ENCODE assay signal across 18 mouse cellular contexts in genomic region chr2:153393045-153393444, GRCm38 (mm10). TPM values are rescaled to one million over a fixed set of nuclear protein-coding genes. Genes with fewer than 3 reads are reported as not detected.
DNase-seq lines count a peak whose midpoint lies in the region; ATAC-seq and TF ChIP-seq lines count a peak whose summit lies in the region.
"Had no signal": no experiment of that assay in that cellular context is flagged by ENCODE, and none has a peak within 500 bp of the region (broad histone marks: within the 10 kb centered on the region; RNA-seq: fewer than 3 reads in every experiment).

No protein-coding gene starts in this region.

- no peaks in the 10 kb centered on the region for H3K27me3 ChIP-seq in cerebellum, adult 2 months (ENCODE audit: control insufficient read depth, insufficient read depth, low read length)
- H3K27me3 ChIP-seq in heart, embryonic 14.5 days (ENCODE audit: control insufficient read depth, insufficient read depth, low read length): no peaks in the 10 kb centered on the region
- no peaks in the 10 kb centered on the region for H3K27me3 ChIP-seq in kidney, embryonic 14.5 days (ENCODE audit: control insufficient read depth, insufficient read depth, low read length)
- H3K27me3 ChIP-seq in midbrain, embryonic 16.5 days (ENCODE audit: control insufficient read depth, insufficient read depth, low read depth, low read length): no peaks in the 10 kb centered on the region
- H3K27me3 ChIP-seq: embryonic facial prominence, embryonic 13.5 days; liver, embryonic 12.5 days; neural tube, embryonic 13.5 days had no signal

- no peak overlapping the region for H3K4me3 ChIP-seq in cerebellum, adult 2 months (replicated peaks; ENCODE audit: insufficient read depth, low read depth, low read length)
- H3K4me3 ChIP-seq in heart, embryonic 14.5 days (ENCODE audit: control insufficient read depth in 1 of 2, insufficient read depth in 1 of 2, low read depth in 1 of 2, low read length in 2 of 2): no peak overlapping the region
- H3K4me3 ChIP-seq in kidney, embryonic 14.5 days (ENCODE audit: low read length): no peak overlapping the region
- no peak overlapping the region for H3K4me3 ChIP-seq in midbrain, embryonic 16.5 days (ENCODE audit: low read depth, low read length)
- H3K4me3 ChIP-seq: embryonic facial prominence, embryonic 13.5 days; hindbrain, embryonic 10.5 days; liver, embryonic 12.5 days; neural tube, embryonic 13.5 days had no signal

- TF ChIP-seq POLR2A in cerebellum, adult 2 months (IDR thresholded peaks at IDR 0.05; ENCODE audit: borderline replicate concordance, insufficient read depth, low read length): no peak

- H3K27ac ChIP-seq in cerebellum, adult 2 months (ENCODE audit: insufficient read depth, low read length): peak overlapping the region; percentile 27; the same call in 1 of the 2 replicates
- peak overlapping the region; percentile 5 to 44; a peak in 3 of 4 replicates for H3K27ac ChIP-seq in heart, embryonic 14.5 days (replicated peaks in 1 of 2; ENCODE audit: control insufficient read depth in 1 of 2, insufficient read depth in 1 of 2, low read depth in 2 of 2, low read length in 2 of 2)
- H3K27ac ChIP-seq in kidney, embryonic 14.5 days (ENCODE audit: low read depth, low read length): no peak overlapping the region
- no peak overlapping the region for H3K27ac ChIP-seq in midbrain, embryonic 16.5 days (ENCODE audit: low read length)
- H3K27ac ChIP-seq: embryonic facial prominence, embryonic 13.5 days; hindbrain, embryonic 10.5 days; liver, embryonic 12.5 days; neural tube, embryonic 13.5 days had no signal

- peaks cover 70% of the 10 kb centered on the region for H3K36me3 ChIP-seq in heart, embryonic 14.5 days (ENCODE audit: control insufficient read depth, insufficient read depth, low read length)
- H3K36me3 ChIP-seq in kidney, embryonic 14.5 days (ENCODE audit: control insufficient read depth, insufficient read depth, low read length): peaks cover 74% of the 10 kb centered on the region
- peaks cover 37% of the 10 kb centered on the region for H3K36me3 ChIP-seq in midbrain, embryonic 16.5 days (ENCODE audit: control insufficient read depth, insufficient read depth, low read length)

- intact Hi-C loops in left cerebral cortex, postnatal 4 days (cut with DNase I): no loop called here

- ATAC-seq in heart, embryonic 14.5 days (ENCODE audit: insufficient number of reproducible peaks, insufficient read depth, low FRiP score, low read depth): peak; percentile 31
- ATAC-seq in kidney, embryonic 14.5 days (ENCODE audit: low FRiP score, low TSS enrichment): no peak
- no peak for ATAC-seq in midbrain, embryonic 16.5 days
- ATAC-seq in activated CD4-positive, CD25-positive, alpha-beta regulatory T cell, adult 4 months: no peak
- ATAC-seq: liver, embryonic 12.5 days had no signal

- peaks cover 11% of the 10 kb centered on the region; the same call in 1 of the 2 replicates for H3K4me1 ChIP-seq in cerebellum, adult 2 months (ENCODE audit: control insufficient read depth, insufficient read depth, low read length)
- H3K4me1 ChIP-seq in heart, embryonic 14.5 days (ENCODE audit: control insufficient read depth in 2 of 2, insufficient read depth in 2 of 2, low read length in 2 of 2): peaks cover 4 to 8% of the 10 kb centered on the region in 2 experiments
- H3K4me1 ChIP-seq in kidney, embryonic 14.5 days (ENCODE audit: control insufficient read depth, insufficient read depth, low read length): no peaks in the 10 kb centered on the region
- H3K4me1 ChIP-seq in midbrain, embryonic 16.5 days (ENCODE audit: control insufficient read depth, insufficient read depth, low read length): no peaks in the 10 kb centered on the region
- H3K4me1 ChIP-seq: embryonic facial prominence, embryonic 13.5 days; hindbrain, embryonic 10.5 days; neural tube, embryonic 13.5 days had no signal

- peak; percentile 29 for DNase-seq in left cerebral cortex, postnatal 4 days
- DNase-seq in left cerebral cortex, adult 8-10 months (ENCODE audit: low spot score in 2 of 2): no peak
- peak; percentile 70 to 84 for DNase-seq in cerebellum, adult 2 months
- DNase-seq: gastrocnemius, postnatal 14 days; kidney, adult 2 months; layer of hippocampus, postnatal 36 days; lung, embryonic 14.5 days; lung, postnatal 4 days had no signal

- TF ChIP-seq CTCF in cerebellum, adult 2 months (IDR thresholded peaks at IDR 0.05; ENCODE audit: borderline replicate concordance, insufficient read depth, low read depth, low read length): no peak

- H3K4me2 ChIP-seq in heart, embryonic 14.5 days (ENCODE audit: low read length): no peak overlapping the region
- H3K4me2 ChIP-seq in kidney, embryonic 14.5 days (replicated peaks; ENCODE audit: low read depth, low read length): no peak overlapping the region
- H3K4me2 ChIP-seq in midbrain, embryonic 16.5 days (ENCODE audit: low read length): no peak overlapping the region
- H3K4me2 ChIP-seq: embryonic facial prominence, embryonic 13.5 days; liver, embryonic 12.5 days; lung, embryonic 14.5 days; midbrain, embryonic 11.5 days; neural tube, embryonic 13.5 days had no signal

- 8% methylated on average over 10 of the region's 10 CpGs for WGBS in cerebellum, adult 2 months
- WGBS in heart, embryonic 14.5 days: 61% methylated on average over 10 of the region's 10 CpGs
- WGBS in kidney, embryonic 14.5 days: 95% methylated on average over 10 of the region's 10 CpGs
- 94% methylated on average over 10 of the region's 10 CpGs for WGBS in midbrain, embryonic 16.5 days

- no peak overlapping the region for H3K9ac ChIP-seq in heart, embryonic 14.5 days (ENCODE audit: low read length)
- H3K9ac ChIP-seq in kidney, embryonic 14.5 days (ENCODE audit: low read depth, low read length): no peak overlapping the region
- H3K9ac ChIP-seq in midbrain, embryonic 16.5 days (ENCODE audit: low read depth, low read length): no peak overlapping the region
- H3K9ac ChIP-seq: embryonic facial prominence, embryonic 13.5 days; liver, embryonic 12.5 days; lung, embryonic 14.5 days; neural tube, embryonic 13.5 days had no signal

- H3K9me3 ChIP-seq in heart, embryonic 14.5 days (ENCODE audit: control insufficient read depth, low read length): peaks cover 4% of the 10 kb centered on the region
- H3K9me3 ChIP-seq in kidney, embryonic 14.5 days (ENCODE audit: control insufficient read depth, low read length): peaks cover 3% of the 10 kb centered on the region; the same call in 1 of the 2 replicates
- H3K9me3 ChIP-seq in midbrain, embryonic 16.5 days (replicated peaks; ENCODE audit: control insufficient read depth, low read length, poor library complexity, severe bottlenecking): no peaks in the 10 kb centered on the region
- H3K9me3 ChIP-seq: G1E; hindbrain, embryonic 10.5 days had no signal

RNA-seq across cellular contexts. Expression of gene Asxl1, which starts 47.4 kb away (rescaled TPM):
- total RNA-seq in left cerebral cortex, postnatal 4 days (2021): 10 to 100 TPM; 53.4 to 53.9 TPM
- 10 to 100 TPM; 34.5 to 37.7 (median 35.5) TPM for total RNA-seq in left cerebral cortex, adult 8-10 months (2022)
- 20.5 and 21.8 TPM in 2 replicates for polyA plus RNA-seq in cerebellum, adult 2 months (2012; rRNA removed)
- 14.0 and 17.0 TPM in 2 replicates for polyA plus RNA-seq in heart, embryonic 14.5 days (2014; fragmentation: Nextera tagmentation; extraction: Ambion mirVana)
- polyA plus RNA-seq in kidney, embryonic 14.5 days (2014; fragmentation: Nextera tagmentation; extraction: Ambion mirVana): 15.5 and 20.8 TPM in 2 replicates
- polyA plus RNA-seq in midbrain, embryonic 16.5 days (2015; fragmentation: Nextera tagmentation; extraction: Ambion mirVana): 9.0 and 9.2 TPM in 2 replicates
- polyA plus RNA-seq in activated CD4-positive, CD25-positive, alpha-beta regulatory T cell, adult 4 months (2017; shearing (Covaris generic)): 10 to 100 TPM; 13.9 to 20.4 TPM

Comparison
In these comparisons a context has a peak if more than half of its experiments do, and no peak if none do; other contexts are left out.
1. DNase-seq: peak in left cerebral cortex, postnatal 4 days (single experiment) and cerebellum, adult 2 months (2 of 2); none in left cerebral cortex, adult 8-10 months (0 of 2).
2. H3K27ac ChIP-seq: peak in cerebellum, adult 2 months (single experiment) and heart, embryonic 14.5 days (2 of 2); none in kidney, embryonic 14.5 days (single experiment) and midbrain, embryonic 16.5 days (single experiment).